Mouse (Mus musculus): ENCODE data around the gene Srd5a1.

DNA sequence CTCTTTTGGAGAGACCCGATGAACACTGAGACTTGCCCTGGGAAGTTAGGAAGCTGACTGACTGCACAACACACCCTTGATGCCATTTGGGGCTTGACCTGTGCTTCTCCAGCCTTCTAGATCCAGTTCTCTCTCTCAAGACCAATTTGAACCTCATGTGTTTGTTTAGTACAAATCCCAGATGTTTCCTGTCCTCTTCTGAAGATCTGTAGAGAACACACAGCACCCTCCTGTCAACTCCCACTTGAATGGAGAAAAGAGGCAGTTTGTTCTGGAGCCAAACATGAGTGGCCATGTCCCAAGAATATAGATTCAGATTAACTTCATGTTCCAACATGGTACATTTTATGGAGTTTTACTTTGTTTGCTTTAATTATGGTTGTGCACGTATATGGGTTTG is 32.7 kb upstream of the Srd5a1 start:
- TF ChIP-seq EP300 (IDR thresholded peaks at IDR 0.05; ENCODE audit: low read depth) (no peak), CTCF (IDR thresholded peaks at IDR 0.05; ENCODE audit: low read depth) (no peak)
